Mouse (Mus musculus): ENCODE data around the gene Hsf5.

Gene Hsf5

DNA sequence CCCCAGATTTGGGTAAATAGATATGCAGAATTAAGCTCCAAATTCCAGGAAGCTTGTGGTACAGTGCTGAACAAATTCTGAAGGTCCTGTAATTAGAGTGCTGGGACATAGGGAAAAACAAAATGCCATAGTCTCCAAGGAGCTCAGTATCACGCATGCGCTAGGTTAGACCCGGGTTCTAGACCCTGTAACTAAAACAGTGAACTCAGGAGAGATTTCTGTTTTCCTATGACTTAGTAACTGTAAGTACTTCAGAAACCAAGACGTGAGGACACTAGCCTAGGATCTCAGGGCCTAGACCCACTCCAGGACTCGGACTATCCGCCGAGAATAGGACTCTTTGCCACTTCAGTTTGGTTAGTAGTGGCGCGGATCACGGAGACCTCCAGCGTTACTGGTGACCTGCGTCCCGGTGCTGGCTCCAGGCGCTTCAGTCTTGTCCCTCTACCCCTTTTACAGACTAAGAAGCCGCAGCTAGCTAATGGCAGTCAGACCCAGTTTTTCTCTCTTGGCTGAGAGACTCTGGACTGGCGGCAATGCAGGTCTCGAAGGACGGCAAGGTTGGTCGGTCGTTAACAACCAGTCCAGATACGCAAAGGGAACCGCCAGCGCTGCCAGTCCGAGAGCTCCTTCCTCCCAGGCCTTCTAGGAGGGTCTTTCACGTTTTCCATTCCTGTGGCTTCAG lies 26.0 kb upstream of the Hsf5 start:
- peak; percentile 28 to 34 for DNase-seq (ENCODE audit: low read depth in 2 of 2, low spot score in 2 of 2)

DNA sequence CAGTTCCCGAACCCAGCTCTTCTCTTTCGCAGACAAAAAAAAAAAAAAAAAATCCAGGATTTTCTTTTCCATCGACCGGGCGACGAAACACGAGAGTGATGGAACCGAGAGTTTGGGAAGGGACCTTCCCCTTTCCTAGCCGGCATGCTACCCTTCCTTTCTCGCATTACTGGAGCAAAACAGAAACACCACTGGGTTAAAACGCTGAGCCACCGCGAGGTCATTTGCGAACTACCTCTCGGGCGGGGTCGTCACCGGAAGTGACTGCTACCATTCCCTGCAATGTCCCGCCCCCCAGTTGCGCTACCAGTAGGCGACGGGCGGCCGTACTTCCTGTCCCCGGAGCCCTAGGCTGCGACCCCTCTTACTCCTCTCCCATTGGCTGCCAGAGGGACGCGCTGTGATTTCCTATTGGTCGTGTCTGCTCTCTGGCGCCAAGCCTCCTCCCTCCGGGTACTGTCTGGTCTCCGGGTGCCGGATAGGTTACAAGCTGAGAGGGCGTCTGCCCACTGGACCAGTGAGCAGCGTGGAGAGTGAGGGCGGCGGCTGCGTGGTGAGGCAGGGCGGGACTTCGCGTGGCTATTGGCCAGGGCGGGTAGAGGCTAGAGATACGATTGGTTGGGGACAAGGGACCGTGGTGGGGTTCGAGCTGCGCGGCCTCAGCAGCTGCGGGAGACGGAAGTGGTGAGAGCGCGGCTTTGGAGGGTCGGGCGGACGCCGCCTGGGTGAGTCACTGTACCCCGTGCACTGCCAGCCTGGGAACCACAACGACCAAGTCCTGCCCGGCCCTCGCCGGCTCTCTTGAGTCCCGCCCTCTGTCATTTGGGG lies 25.2 kb upstream of the Hsf5 start, which contains the start of gene Mtmr4:
Gene Mtmr4, plus strand, starts transcription at position 637 of the 828 bp plus-strand sequence.
- DNase-seq (ENCODE audit: low read depth in 2 of 2, low spot score in 2 of 2), result peak; percentile 99 to 100

DNA sequence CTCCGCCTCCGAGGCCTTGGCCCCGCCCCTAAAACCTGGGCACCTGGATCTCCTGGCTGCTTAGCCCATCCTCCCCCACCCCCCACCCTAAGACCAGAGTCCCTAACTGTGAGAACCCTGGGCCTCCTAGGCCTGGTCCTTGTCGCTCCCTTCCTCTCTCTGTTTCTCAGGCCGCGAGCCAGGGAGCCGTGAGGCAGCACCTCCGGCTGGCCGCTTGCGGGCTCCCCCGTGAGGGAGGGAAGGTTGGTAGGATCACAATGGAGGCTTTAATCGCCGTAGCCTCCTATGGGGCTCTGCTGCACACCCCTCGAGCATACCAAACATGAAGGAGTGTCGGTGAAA lies 24.6 kb upstream of the Hsf5 start:
- DNase-seq (ENCODE audit: low read depth in 2 of 2, low spot score in 2 of 2), result no peak

DNA sequence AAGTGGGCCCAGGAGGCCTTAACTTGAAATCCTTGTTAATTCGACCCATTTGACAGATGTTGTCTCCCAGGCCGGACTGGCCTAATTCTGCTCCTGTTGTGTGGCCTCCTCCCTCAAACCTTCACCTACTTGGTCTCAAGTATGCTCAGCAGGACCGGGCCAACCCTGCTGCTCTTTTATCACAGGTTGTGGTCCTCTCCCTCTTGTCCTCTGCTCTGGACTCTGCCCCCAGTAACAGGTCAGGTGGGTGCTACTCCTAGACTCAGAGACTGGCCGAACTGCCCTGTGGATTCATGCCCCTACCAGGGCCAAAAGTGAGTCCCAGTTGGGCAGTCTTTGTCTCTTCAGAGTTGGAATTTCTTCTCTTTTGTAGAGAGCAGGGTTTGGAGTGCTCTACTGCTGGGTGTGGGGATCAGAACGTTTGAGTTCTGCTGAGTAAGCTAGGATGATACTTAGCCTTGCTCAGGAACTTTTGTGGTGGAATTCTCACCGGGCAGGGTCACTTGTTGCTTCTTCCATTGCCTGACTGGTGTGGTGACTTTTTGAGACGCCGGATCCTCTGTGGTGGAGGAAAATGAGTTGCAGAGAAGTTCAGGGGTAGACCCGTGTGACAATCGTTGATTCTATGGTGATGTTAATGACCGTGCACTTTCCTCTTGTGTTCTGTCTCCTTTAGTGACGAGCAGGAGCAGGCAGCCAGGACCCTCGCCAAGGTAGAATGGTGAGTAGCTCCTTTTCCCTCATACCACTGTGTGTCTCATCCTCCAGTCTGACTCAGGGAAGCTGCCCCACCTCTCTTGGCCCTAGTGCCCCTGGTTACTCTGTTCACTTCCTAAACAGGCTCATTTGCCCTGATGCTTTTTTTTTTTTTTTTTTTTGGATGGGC lies 24.0 kb upstream of the Hsf5 start:
- DNase-seq (ENCODE audit: low read depth in 2 of 2, low spot score in 2 of 2), result no peak

DNA sequence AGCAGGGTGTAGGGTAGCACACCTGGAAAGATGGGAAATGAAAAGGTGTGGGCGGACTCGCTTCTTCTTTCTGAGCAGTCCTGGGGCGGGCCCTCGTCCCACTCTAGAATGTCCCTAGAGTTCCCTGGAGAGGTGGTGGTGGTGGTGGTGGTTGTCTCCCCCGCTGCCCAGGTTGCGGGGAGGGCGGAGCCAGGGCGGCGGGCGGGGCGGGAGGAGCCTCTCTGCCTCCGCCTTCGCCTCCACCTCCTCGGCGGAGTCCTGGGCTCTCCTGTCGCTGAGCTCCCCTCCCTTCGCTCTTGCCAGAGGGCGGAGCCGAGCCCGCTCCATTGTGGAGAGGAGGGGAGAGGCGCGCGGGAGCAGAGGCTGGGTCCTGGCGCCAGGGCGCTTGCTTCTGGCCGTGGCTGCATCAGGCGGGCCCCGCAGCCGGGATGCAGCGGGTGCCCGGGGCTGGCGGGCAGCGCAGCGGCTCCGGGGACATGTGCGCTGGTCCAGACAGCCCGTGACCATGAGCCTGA lies 21.6 kb upstream of the Hsf5 start:
- peak; percentile 34 to 35 for DNase-seq (ENCODE audit: low read depth in 2 of 2, low spot score in 2 of 2)

DNA sequence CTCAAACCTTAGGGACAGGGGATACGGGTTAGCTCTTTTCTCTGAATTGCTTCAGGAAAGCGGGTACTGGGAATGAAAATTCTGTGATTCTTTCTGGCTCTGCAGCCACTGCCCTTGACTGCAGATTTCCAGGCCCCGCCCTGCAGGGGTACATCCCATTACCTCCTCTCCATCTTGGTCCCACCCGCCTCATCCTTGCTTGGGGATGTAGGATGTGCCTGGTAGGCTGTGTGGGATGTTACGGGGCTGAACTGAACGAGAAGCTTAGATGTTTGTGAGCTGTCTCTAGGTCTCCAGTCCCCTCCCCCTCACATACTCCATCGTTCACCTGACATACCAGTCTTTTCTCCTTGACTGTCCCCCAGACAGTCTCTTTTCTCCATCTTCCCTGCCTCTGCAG lies 21.0 kb upstream of the Hsf5 start:
- no peak for DNase-seq (ENCODE audit: low read depth in 2 of 2, low spot score in 2 of 2)

DNA sequence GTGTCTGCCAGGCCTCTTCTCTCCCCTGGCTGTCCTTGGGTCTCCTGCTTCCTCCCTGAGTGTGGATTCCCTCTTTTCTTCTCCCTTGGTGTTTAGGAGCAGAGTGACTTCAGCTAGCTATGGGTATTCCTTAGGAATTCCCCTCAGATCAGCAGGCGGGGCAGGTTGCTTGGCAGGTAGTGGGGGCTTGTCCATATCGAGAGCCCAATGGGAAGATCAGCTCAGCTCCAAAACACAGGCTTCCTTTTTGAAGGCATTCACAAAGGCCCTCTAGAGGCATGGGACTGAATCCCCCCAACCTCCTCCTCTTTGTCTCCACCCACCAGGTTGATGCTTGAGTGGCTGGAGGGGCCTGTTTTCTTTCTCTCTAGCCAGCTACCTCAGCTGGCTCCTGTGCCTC lies 20.5 kb upstream of the Hsf5 start:
- DNase-seq (ENCODE audit: low read depth in 2 of 2, low spot score in 2 of 2), result no peak

DNA sequence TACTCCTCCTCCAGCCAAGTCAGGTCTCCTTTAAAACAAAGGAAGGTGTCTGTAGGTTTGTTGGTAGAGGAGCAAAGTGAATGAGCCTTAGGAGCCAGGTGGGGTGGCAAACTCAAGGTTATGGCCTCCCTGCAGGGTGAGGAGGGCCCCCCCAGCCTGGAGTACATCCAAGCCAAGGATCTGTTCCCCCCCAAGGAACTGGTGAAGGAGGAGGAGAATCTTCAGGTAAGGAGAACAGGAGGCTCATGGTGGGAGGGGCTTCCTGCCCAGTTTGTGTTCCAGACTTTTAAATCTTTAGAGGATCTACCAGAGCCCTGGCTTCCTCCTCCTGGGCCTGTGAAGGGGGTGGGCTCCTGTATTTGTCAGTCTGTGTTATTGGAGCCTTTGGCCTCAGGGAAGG lies 19.9 kb upstream of the Hsf5 start:
- no peak for DNase-seq (ENCODE audit: low read depth in 2 of 2, low spot score in 2 of 2)

DNA sequence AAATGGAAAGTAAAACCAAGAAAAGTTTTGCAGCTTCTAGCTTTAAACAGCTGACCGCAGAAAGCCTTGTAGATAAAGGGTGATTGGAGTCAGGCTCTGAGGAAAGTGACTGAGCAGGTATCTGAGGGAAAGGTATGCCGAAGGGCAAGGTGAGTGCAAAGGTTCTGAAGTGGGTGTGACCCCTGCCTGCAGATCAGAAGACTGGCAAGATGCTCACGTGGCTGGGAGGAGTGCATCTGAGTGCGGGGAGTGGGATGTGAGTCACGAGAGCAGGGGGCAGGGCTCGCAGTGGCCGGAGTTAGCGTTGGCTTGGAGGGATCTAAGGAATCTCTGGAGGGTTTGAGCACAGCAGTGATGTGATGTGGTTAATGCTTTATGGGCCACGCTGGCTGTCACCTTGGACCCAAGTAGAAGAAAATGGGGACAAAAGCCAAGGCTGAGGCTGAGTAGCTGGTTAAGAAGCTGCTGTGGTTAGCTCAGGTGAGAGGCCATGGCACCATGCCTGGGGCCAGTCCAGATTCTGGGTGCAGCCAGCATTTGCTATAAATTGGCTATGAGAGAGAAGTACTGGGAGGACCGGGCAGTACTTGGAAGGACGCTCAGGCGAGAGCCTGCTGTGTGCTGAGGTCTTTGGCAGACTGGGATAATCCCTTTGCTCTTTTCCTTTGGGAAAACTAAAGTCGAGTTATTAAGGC lies 17.4 kb upstream of the Hsf5 start:
- no peak for DNase-seq (ENCODE audit: low read depth in 2 of 2, low spot score in 2 of 2)

DNA sequence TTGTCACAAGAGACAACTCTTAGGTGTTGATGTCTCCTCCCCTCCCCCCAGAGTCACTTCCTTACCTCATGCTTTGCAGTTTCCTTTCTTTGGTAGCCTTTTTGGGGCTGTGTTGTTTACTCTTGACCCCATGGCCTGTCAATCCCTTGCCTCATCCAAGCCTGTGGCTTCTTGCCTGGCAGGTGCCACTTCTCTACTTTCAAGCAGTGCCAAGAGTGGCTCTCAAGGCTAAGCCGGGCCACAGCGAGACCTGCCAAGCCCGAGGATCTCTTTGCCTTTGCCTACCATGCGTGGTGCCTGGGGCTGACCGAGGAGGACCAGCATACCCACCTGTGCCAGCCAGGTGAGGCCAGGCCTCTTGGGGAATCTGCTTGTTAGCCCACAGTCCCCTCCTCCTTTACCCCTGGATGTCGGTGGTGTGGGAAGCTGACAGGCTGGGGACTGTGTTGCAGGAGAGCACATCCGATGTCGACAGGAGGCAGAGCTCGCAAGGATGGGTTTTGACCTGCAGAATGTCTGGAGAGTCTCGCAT lies 16.6 kb upstream of the Hsf5 start:
- DNase-seq (ENCODE audit: low read depth in 2 of 2, low spot score in 2 of 2), result no peak

DNA sequence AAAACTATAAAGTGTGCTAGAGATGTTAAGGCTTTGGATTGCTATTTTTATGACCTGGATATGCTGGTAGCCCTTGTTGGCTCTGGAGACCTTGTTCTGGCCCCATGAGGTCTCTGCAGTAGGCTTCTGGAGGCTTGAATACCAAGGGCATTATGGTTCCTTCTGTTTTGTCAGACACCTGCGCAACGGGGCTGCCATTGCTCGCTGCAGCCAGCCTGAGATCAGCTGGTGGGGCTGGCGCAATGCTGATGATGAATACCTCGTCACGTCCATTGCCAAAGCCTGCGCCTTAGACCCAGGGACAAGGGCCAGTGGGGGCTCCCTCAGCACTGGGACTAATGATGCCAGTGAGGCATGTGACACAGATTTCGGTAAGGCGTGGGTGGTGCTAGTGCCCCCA lies 14.7 kb upstream of the Hsf5 start:
- no peak for DNase-seq (ENCODE audit: low read depth in 2 of 2, low spot score in 2 of 2)

DNA sequence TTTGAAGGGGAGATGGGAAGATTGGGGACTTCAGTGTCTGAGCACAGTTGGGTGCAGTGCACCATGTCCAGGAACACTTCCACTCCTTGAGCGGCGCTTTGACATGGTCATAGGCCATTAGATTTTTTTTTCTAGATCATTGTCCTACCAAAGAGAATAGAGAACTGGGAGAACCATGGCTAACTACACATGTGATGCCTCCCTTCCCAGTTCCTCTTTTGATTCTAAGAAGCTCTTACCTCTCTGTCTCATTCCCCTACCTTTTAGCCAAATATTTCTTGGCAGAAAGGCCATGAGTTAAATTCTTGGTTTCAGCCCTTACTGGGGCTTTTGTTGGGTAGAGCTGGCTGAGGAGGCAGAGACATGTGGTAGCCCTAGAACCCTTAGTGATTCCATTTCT lies 13.4 kb upstream of the Hsf5 start:
- no peak for DNase-seq (ENCODE audit: low read depth in 2 of 2, low spot score in 2 of 2)

DNA sequence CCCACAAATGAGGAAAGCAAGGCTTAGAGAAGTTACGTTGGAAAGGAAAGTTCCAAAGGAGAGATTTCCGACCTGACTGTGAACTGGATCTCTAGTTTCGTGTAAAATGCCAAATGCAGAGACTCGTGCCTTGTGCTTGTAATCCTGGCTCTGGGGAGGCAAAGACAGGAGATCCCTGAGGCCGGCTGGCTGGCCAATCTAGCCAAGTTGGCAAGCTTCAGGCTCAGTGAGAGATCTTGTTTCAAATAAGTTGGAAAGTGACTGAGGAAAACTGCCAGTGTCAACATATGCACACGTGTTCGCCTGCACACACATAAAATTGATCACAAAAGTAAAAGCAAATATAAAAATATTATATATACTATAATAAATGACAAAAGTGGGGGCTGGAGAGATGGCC lies 7.7 kb upstream of the Hsf5 start:
- no peak for DNase-seq (ENCODE audit: low read depth in 2 of 2, low spot score in 2 of 2)

DNA sequence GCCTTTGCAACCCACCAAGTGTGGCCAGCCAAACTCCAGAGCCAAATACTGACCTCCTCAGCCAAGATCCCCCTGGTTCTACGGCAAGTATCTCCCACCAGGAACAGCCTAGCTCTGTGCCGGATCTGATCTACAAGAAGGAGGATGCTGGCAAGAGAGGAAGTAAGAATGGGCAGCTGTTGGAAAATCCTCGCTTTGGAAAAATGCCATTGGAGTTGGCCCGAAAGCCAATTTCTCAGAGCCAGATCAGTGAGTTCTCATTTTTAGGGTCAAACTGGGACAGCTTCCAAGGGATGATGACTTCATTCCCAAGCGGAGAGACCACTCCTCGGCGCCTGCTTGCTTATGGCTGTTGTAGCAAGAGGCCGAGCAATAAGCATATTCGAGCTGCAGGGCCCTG lies 5.4 kb upstream of the Hsf5 start:
- no peak for DNase-seq (ENCODE audit: low read depth in 2 of 2, low spot score in 2 of 2)

DNA sequence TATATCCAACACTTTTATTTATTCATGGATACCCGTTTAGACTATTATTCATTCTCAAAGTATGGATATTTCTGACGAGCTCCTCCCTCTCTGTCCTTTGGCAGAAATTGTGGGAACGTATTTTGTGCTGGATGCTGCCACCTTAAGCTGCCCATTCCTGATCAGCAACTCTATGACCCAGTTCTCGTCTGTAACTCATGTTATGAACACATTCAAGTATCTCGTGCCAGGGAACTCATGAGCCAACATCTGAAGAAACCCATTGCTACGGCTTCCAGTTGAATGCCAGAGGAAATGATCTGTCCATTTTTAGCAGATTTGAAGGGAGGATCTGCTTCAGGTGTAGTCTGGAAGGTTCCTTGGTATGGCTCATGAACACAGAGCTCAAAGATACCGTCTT lies 3.0 kb upstream of the Hsf5 start:
- DNase-seq (ENCODE audit: low read depth in 2 of 2, low spot score in 2 of 2), result no peak

DNA sequence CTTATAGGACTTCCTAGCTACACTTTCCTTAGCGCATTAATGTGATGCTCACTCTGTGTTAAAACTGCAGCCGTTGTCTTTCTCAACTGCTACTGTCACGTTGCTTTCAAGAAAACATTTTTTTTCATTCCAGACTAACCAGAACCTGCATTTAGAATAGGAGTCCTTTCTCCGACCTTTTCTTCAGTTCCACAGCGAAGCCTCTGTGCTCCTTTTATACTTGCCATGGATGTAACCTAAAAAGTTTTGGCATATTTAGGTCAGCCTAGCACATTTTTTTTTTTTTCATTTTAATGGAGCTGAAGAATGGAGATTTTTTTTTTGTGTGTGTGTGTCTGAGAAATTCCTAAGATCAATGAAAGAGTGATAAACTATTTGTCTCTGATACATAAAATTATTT lies 1.4 kb upstream of the Hsf5 start:
- no peak for DNase-seq (ENCODE audit: low read depth in 2 of 2, low spot score in 2 of 2)

DNA sequence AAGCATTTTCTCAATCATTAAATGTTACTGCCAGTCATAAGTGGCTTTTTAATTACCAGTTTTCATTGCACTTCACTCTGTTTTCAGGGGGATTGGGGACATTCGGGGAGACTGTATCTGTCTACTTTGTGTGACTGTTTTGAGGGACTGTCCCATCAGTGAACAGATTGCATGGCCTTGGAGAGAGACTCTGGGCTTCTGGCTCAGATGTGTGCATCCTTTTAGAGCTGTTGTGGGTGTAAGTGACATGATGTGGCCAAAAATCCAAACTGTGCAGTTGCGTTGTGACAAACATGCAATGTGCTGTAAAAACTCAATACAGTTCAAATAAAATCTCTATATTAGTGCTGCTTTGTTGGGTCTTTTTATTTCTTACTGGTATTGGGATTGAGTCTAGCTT lies 1.0 kb upstream of the Hsf5 start:
- DNase-seq (ENCODE audit: low read depth in 2 of 2, low spot score in 2 of 2), result no peak

DNA sequence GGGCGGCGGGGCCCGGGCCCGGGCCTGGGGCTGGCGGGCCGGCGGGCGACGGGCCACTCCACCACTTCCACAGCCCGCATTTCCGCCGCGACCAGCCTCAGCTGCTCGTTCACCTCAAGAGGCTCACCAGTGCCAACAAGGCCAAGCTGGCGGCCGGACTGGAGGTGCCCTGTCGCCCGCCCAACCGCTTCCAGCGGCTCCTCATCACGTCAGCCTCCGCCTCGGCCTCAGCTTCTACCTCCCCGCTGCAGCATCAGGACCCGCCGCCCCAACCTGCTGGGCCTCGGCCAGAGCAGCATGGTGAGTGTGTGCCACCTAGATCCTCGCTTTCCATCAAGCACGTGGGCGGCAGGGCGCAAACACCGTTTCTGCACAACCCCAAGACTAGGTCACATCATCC lies 642 bp downstream of the Hsf5 start:
- no peak for DNase-seq (ENCODE audit: low read depth in 2 of 2, low spot score in 2 of 2)

DNA sequence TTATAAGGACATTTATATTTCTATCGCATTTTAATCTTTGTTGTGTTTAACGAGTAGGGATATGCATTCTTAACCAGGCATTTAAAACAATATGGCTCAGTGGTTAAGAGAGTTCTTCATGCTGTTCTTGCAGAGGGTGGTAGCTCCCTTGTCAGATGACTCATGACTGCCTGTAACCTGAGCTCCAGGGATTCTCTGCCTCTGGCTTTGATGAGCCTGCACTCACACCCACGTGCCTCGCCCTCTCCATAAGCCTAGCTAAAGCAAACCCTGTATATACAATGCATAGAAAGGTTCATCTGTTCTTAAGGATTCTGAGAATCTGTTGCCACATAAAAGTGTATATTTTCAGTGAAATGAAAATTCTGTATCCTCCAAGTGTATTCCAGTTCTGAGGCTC lies 6.2 kb downstream of the Hsf5 start:
- DNase-seq (ENCODE audit: low read depth in 2 of 2, low spot score in 2 of 2), result no peak

DNA sequence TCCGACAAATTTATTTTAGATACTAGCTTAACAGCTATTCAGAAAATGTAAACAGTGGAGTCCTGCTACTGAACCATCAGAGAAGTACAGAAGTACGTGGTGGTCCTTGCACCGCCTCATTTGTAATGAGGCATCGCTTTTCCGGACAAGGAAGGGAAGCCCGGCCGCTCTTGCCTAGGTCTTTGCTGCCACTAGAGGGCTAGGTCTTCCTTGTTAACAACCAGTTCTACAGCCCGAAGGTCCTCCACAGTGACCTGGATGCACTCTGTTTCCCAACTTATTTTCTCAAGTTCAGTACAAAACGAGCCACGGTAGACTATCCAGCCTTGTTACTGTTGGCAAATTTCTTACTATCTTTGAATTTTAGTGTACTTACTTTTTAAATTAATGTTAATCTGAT lies 12.9 kb downstream of the Hsf5 start:
- DNase-seq (ENCODE audit: low read depth in 2 of 2, low spot score in 2 of 2), result peak in 1 of 2 experiments; percentile 31

DNA sequence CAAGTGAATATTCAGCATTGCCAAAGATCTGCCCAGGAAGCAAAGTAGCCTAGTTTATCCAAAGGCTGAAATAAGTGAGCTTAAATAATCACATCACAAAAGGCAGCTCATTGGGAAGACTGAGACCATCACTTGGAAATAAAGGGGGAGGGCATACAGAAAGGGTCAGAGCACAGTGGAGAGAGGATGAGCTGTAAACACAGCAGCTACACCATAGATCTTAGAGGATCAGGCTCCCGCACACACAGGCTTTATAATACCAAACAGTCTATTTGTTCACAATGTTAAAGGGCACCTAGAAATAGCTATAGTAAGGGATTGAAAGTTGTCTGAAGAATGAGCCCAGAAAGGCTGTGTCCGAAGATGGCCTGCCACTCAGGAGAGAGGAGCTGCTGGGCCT lies 21.8 kb downstream of the Hsf5 start:
- DNase-seq (ENCODE audit: low read depth in 2 of 2, low spot score in 2 of 2), result no peak
